Mouse (Mus musculus) stomach, postnatal 0 days (tissue): Measurements from ENCODE around the gene Slbp.

Source experiments
- CTCF ChIP-seq: IDR thresholded peaks from 2 replicates; pipeline ENCODE4 v1.5.1; 2016; ENCODE audit warnings: antibody characterized with exemption, low read depth, mild to moderate bottlenecking, moderate library complexity
- EP300 ChIP-seq: optimal IDR thresholded peaks from 2 replicates; pipeline ENCODE3; 2016; ENCODE audit warnings: antibody characterized with exemption

GRCm38 (mm10) chr5:33694848-33695717 lies 42.7 kb upstream of the Slbp start:
- no peak for TF ChIP-seq CTCF
- no peak for TF ChIP-seq EP300
